Mouse (Mus musculus) bone marrow, adult 2 months (tissue): ENCODE data around the gene Tmem130. TPM values are rescaled to one million over a fixed set of nuclear protein-coding genes. Genes with fewer than 3 reads are reported as not detected.

Experiments
- H3K27ac ChIP-seq: fragments of 200-500 bp; 2 replicates; pipeline ENCODE4 v1.5.1; 2012; ENCODE audit warnings: low read depth, mild to moderate bottlenecking, control low read depth, inconsistent platforms, low read length; ENCODE audit not compliant: control insufficient read depth, poor library complexity, insufficient read depth
- H3K4me1 ChIP-seq: fragments of 200-500 bp; 2 replicates; pipeline ENCODE4 v1.6.1; 2011; ENCODE audit warnings: low read length; ENCODE audit not compliant: control insufficient read depth, insufficient read depth
- H3K4me3 ChIP-seq: fragments of 200-500 bp; replicated peaks from 2 replicates; pipeline ENCODE3; 2011; ENCODE audit warnings: mild to moderate bottlenecking, low read depth, low read length, control low read depth; ENCODE audit not compliant: control insufficient read depth
- CTCF ChIP-seq: fragments of 200-500 bp; IDR thresholded peaks from 2 replicates; pipeline ENCODE4 v1.5.1; 2011; ENCODE audit warnings: low read length, control low read depth; ENCODE audit not compliant: control insufficient read depth, insufficient read depth
- POLR2A ChIP-seq: fragments of 200-500 bp; IDR thresholded peaks from 2 replicates; pipeline ENCODE4 v1.6.1; 2011; ENCODE audit warnings: low read depth, mild to moderate bottlenecking, control low read depth, low read length, borderline replicate concordance; ENCODE audit not compliant: control insufficient read depth
- WGBS: fragments of 180-500 bp; shearing (Covaris S2); methylation state at CpG from one replicate; pipeline ENCODE4 v1.1.7; 2018; 5-methylcytosine and 5-hydroxymethylcytosine counted together
- polyA plus RNA-seq: library from polyadenylated mRNA; stranded (reverse); fragments of >200 nt; gene quantifications from 2 replicates; pipeline ENCODE4 v1.2.4, GENCODE M21; 2011; ENCODE audit warnings: low replicate concordance; ENCODE audit not compliant: missing spikeins, insufficient read depth, insufficient read length

Tmem130 gene
- polyA plus RNA-seq, 1 experiment, result not detected

DNA sequence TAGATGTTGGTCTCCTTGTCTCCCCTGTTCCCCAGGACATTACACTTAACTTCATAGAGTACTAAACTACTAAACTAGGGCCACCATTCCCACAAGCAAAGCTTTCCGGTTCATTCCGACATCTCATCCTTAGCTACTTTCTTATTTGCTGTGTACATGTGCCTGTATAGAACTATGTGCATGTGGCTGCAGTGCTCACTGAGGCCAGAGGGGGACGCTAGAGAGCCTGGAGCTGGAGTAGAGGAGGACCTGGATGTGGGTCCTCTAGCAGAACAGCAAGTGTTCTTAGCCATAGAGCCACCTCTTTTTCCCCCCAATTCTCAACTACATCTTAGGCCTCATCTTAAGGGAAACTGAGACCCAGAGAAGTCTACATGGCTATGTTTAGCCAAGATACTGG is 36.1 kb downstream of the Tmem130 start:
- Histone ChIP-seq H3K4me3 (no peak overlapping the region), H3K27ac (no peak overlapping the region), H3K4me1 (no peaks in the 10 kb centered on the region)
- WGBS, result 68% methylated on average over 3 of the region's 3 CpGs
- no peak for TF ChIP-seq CTCF
- TF ChIP-seq POLR2A, result no peak

- TF ChIP-seq POLR2A (no peak), CTCF (no peak)
- Histone ChIP-seq H3K27ac (no peak overlapping the region), H3K4me1 (no peaks in the 10 kb centered on the region), H3K4me3 (no peak overlapping the region)
- 58% methylated on average over 2 of the region's 2 CpGs for WGBS
Observed at GRCm38 (mm10) chr5:144724926-144725325, 36.7 kb downstream of the Tmem130 start.

DNA sequence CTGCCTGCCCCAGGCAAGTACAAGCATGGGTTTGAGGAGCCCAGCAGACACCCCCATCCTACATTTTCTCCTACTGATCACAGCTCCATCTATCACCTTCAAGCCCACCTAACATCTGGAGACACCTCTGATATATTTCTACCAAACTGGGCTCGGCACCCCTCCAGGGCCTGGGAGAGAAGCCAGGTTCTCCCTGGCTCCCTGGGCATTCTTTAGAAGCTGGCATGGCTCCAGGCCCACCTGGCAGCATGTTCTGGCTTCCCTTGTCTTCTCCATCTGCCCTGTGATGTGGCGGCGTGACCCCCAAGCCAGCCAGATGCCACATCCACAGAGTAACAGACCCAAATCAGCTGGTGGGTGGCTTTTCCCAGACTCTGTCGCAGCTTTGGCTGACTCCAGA is 41.3 kb downstream of the Tmem130 start:
- TF ChIP-seq CTCF, result no peak
- no peak for TF ChIP-seq POLR2A
- WGBS, result 67% methylated on average over 4 of the region's 4 CpGs
- no peak overlapping the region for H3K4me3 ChIP-seq
- no peak overlapping the region for H3K27ac ChIP-seq
- H3K4me1 ChIP-seq, result no peaks in the 10 kb centered on the region

- no peak for TF ChIP-seq CTCF
- no peak for TF ChIP-seq POLR2A
- no peak overlapping the region for H3K27ac ChIP-seq
- H3K4me1 ChIP-seq, result no peaks in the 10 kb centered on the region
- no peak overlapping the region for H3K4me3 ChIP-seq
- 69% methylated on average over 6 of the region's 6 CpGs for WGBS
Observed at GRCm38 (mm10) chr5:144719781-144720180, 41.8 kb downstream of the Tmem130 start.

DNA sequence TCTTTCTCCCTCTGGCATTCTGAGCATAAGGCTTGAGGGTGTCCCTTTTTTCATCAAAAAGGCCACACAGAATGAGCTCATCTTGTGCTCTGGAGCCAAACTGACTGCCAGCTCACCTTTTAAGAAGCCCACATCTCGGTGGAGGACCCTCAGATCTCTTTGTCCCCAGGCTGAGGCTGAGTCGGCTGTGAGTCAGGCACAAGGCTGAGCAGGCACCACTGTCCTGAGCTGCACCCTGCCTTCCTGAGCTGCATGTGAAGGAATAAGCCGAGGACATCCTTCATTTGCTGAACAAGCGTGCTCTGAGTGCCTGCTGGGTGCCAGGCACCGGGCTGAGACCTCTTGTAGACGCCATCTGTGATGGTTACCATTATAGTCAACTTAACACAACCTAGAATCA is 44.4 kb downstream of the Tmem130 start:
- TF ChIP-seq CTCF, result no peak
- Histone ChIP-seq H3K4me3 (no peak overlapping the region), H3K4me1 (no peaks in the 10 kb centered on the region; the same call in 1 of the 2 replicates), H3K27ac (no peak overlapping the region)
- WGBS, result 57% methylated on average over 6 of the region's 6 CpGs

DNA sequence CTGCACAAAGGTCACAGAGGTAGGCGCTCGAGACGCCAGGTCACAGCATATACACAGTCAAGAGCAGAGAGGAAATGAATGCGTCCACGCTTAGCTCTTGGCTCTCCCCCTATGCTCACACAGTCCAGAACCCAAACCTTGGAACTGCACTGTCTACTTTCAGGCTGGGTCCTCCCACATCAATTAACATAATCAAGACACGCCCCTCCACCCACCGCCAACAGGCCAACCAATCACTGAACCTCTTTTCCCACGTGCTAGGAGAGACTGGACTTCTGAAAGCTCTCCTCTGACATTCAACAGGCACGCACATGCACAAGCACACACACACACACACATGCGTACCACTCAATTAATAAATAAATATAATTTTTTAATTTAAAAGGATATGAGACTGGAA is 48.2 kb downstream of the Tmem130 start:
- H3K4me3 ChIP-seq, result no peak overlapping the region
- H3K4me1 ChIP-seq, result no peaks in the 10 kb centered on the region; the same call in 1 of the 2 replicates
- WGBS, result 81% methylated on average over 10 of the region's 10 CpGs
- no peak overlapping the region for H3K27ac ChIP-seq
- TF ChIP-seq CTCF, result no peak
- TF ChIP-seq POLR2A, result no peak

DNA sequence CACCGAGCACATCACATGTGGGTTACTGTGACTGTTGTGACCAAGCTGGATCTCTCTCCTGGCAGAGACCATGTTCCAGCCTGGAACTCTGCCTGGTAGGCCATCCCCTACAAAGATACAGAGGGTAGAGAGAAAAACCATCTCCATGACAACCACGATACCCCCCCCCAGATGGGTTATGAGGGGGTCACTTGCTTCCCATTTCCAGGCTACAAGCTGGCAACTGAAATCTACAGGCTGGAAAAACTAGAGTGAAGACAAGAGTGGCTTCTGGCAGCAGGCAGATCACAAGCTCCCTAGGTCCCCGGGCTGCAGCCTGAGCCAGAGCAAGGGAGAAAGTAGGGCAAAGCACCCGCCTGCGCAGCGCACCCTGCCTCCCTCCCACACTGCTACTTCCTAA is 54.0 kb downstream of the Tmem130 start:
- TF ChIP-seq POLR2A (no peak), CTCF (no peak)
- Histone ChIP-seq H3K4me3 (no peak overlapping the region), H3K27ac (no peak overlapping the region), H3K4me1 (no peaks in the 10 kb centered on the region)
- WGBS, result 83% methylated on average over 6 of the region's 6 CpGs

DNA sequence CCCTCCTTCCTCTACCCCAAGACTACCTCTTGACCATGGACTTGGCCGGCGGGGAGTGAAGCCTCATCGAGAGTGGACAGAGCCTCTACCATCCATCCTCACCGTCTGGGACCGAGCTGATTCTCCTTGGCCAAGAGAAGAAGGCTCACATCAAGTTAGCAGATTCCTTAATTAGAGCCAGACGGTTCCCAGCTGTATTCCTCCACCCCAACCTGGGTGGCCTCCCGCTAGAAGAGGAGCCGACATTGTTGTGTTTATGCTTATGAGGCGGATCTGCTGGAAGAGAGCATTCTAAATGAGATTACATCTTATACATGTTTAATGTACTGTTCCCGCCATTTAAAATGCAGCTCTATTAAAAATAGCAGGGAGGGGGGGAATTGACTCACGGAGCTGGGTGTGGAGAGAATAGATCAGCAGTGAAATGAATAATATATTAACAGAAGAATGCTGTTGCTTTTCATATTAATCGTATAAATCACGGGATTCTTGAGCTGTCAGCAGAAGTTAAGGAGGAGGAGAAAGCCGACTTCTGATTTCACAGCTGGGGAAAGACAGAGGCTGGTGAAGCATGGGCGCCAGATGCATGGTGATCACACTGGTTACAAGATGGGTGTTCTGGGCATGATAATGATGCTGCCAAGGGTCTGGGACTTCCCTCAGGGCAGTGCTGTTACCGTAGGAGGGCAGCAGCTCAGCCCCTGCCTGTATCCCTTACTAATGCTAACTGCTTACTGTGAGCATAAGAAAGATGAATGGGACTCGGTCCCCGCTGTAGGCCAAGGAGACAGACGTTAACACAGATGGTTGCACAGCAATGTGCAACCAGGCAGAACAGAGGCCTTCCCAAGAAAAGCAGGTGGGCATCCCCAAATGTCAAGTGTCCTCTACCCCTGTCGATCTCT is 57.9 kb downstream of the Tmem130 start:
- WGBS, result 79% methylated on average over 20 of the region's 20 CpGs
- no peak for TF ChIP-seq POLR2A
- TF ChIP-seq CTCF, result no peak
- Histone ChIP-seq H3K4me3 (no peak overlapping the region), H3K4me1 (no peaks in the 10 kb centered on the region), H3K27ac (no peak overlapping the region)
